Mouse (Mus musculus) lung, postnatal 0 days (tissue): ENCODE data around the gene Zdhhc14.

ENCODE experiments used
- CTCF ChIP-seq: IDR thresholded peaks from 2 replicates; pipeline ENCODE4 v1.5.1; 2016; ENCODE audit warnings: antibody characterized with exemption, mild to moderate bottlenecking
- EP300 ChIP-seq: IDR thresholded peaks from 2 replicates; pipeline ENCODE4 v1.6.1; 2016; ENCODE audit warnings: antibody characterized with exemption, mild to moderate bottlenecking, control low read depth

- no peak for TF ChIP-seq CTCF
- TF ChIP-seq EP300: no peak
These were observed 157.8 kb downstream of the Zdhhc14 start for GRCm38 (mm10) chr17:5650124-5650523.
